ENCODE assay signal across 22 mouse cellular contexts in the genomic region with DNA sequence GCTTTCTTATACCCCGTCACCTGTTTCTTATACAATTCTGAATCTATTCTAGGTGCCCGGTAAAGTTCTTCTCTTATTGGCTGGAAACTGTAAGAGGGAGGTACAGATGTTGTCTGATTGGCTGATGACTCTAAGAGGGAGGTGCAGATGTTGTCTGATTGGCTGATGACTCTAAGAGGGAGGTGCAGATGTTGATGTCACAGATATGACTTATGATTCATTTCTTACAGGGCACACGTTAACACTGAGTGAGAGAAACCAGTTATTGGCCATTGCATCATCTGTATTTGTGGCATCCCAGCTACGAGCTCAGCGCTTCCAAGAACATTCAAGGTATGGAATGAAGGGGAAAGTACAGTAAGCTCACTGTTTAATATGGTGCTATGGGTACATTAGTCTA.
"Had no signal": no experiment of that assay in that cellular context is flagged by ENCODE, and none has a peak within 500 bp of the region (broad histone marks: within the 10 kb centered on the region; RNA-seq: fewer than 3 reads in every experiment).

No protein-coding gene starts in this region.

- ATAC-seq: liver, postnatal 0 days; midbrain, embryonic 13.5 days; midbrain, embryonic 16.5 days had no signal

- H3K4me2 ChIP-seq: limb, embryonic 13.5 days; liver, embryonic 13.5 days; lung, embryonic 15.5 days; midbrain, embryonic 13.5 days had no signal

- H3K4me3 ChIP-seq: layer of hippocampus, adult 2 months; limb, embryonic 10.5 days; limb, embryonic 13.5 days; liver, embryonic 13.5 days; lung, embryonic 15.5 days; midbrain, embryonic 10.5 days; midbrain, embryonic 13.5 days had no signal

- H3K27me3 ChIP-seq: limb, embryonic 13.5 days; liver, embryonic 13.5 days; lung, embryonic 15.5 days; midbrain, embryonic 13.5 days had no signal

- H3K9ac ChIP-seq: limb, embryonic 13.5 days; liver, embryonic 13.5 days; liver, postnatal 0 days; lung, embryonic 15.5 days; midbrain, embryonic 13.5 days had no signal

- H3K9me3 ChIP-seq: limb, embryonic 10.5 days; limb, embryonic 13.5 days; liver, embryonic 13.5 days; lung, embryonic 15.5 days; midbrain, embryonic 10.5 days; midbrain, embryonic 13.5 days had no signal

- H3K4me1 ChIP-seq: limb, embryonic 13.5 days; liver, embryonic 13.5 days; lung, embryonic 15.5 days; midbrain, embryonic 10.5 days; midbrain, embryonic 13.5 days had no signal

- H3K36me3 ChIP-seq: limb, embryonic 13.5 days; liver, embryonic 13.5 days; lung, embryonic 15.5 days; midbrain, embryonic 10.5 days; midbrain, embryonic 13.5 days had no signal

- H3K27ac ChIP-seq: layer of hippocampus, adult 2 months; limb, embryonic 10.5 days; limb, embryonic 13.5 days; liver, embryonic 13.5 days; lung, embryonic 15.5 days; midbrain, embryonic 10.5 days; midbrain, embryonic 13.5 days; stomach, postnatal 0 days had no signal

- DNase-seq: kidney, adult 18-20 months; kidney, adult 9 months; kidney, postnatal 14 days; layer of hippocampus, adult 9-11 months; liver; liver, embryonic 13.5 days; liver, postnatal 0 days; lung, postnatal 14 days; lung, postnatal 4 days; right cerebral cortex, adult 18-20 months; right cerebral cortex, postnatal 14 days; right cerebral cortex, postnatal 4 days; thymus, adult 2 months; thymus, postnatal 14 days had no signal
